Mouse (Mus musculus): ENCODE measurements around the gene Ceacam3.
"Not testable (repeated sequence)": the region's sequence is repeated elsewhere in the genome, so short reads cannot be mapped to it uniquely, and the experiment has no call there.

- not testable (repeated sequence) for TF ChIP-seq POLR2A (IDR thresholded peaks at IDR 0.05; ENCODE audit: low read depth, low read length); CTCF (IDR thresholded peaks at IDR 0.05; ENCODE audit: extremely low read depth, insufficient read depth, insufficient read length, insufficient replicate concordance)
These were observed 48.5 kb upstream of the Ceacam3 start for GRCm38 (mm10) chr7:17101631-17102030.
